Mouse (Mus musculus): ENCODE results near the gene Clcn7. TPM values are rescaled to one million over a fixed set of nuclear protein-coding genes. Genes with fewer than 3 reads are reported as not detected.

The Clcn7 gene
- polyA plus RNA-seq, 1 experiment: 22.9 TPM

DNA sequence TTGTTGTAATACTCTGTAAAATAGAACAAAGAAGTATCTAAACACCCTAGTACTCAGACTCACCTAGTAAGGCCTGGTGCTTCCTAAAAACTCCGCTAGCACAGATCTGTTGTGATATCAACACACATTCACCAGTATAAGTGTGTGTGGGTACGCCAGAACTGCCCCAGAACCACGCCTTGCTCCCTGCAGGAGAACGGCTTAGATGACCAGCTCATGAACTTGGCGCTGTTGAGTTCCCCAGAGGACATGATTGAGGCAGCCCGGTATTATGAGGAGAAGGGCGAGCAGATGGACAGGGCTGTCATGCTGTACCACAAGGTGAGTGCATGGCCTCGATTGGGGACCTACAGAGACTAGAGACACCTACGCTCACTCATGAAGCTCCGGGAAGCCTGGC lies 42.7 kb upstream of the Clcn7 start:
- Histone ChIP-seq H3K27me3 (ENCODE audit: control insufficient read depth, insufficient read depth, insufficient read length) (no peaks in the 10 kb centered on the region), H3K4me2 (ENCODE audit: low read depth) (no peak overlapping the region), H3K4me3 (no peak overlapping the region), H3K79me2 (ENCODE audit: control insufficient read depth, insufficient read depth) (no peaks in the 10 kb centered on the region), H3ac (ENCODE audit: control insufficient read depth, insufficient read length) (no peak overlapping the region), H3K36me3 (ENCODE audit: control insufficient read depth, insufficient read depth) (no peaks in the 10 kb centered on the region)
- TF ChIP-seq POLR2AphosphoS2 (IDR thresholded peaks at IDR 0.05; ENCODE audit: insufficient read length, low read depth) (no peak), MAX (IDR thresholded peaks at IDR 0.05; ENCODE audit: low read depth) (no peak), CEBPB (IDR thresholded peaks at IDR 0.05; ENCODE audit: insufficient read depth, poor library complexity, severe bottlenecking) (no peak)

- no peaks in the 10 kb centered on the region for H3K27me3 ChIP-seq (ENCODE audit: control insufficient read depth, insufficient read depth, insufficient read length)
- no peak overlapping the region for H3K4me2 ChIP-seq (ENCODE audit: low read depth)
- no peaks in the 10 kb centered on the region for H3K79me2 ChIP-seq (ENCODE audit: control insufficient read depth, insufficient read depth)
- H3K4me3 ChIP-seq: no peak overlapping the region
- TF ChIP-seq USF1 (IDR thresholded peaks at IDR 0.05; ENCODE audit: low read depth) (no peak), E2F4 (IDR thresholded peaks at IDR 0.05; ENCODE audit: insufficient read depth) (no peak), MYOG (IDR thresholded peaks at IDR 0.05; ENCODE audit: control insufficient read depth in 1 of 3, insufficient read depth in 1 of 3, insufficient read length in 2 of 3, low read depth in 2 of 3) (no peak), TCF3 (IDR thresholded peaks at IDR 0.05; ENCODE audit: insufficient read length, low read depth) (no peak), POLR2A (IDR thresholded peaks at IDR 0.05; ENCODE audit: insufficient read length, low read depth) (no peak), SRF (IDR thresholded peaks at IDR 0.05; ENCODE audit: control insufficient read depth, insufficient read length, low read depth) (no peak), MAX (IDR thresholded peaks at IDR 0.05; ENCODE audit: low read depth) (no peak), TCF12 (IDR thresholded peaks at IDR 0.05; ENCODE audit: insufficient read depth, poor library complexity, severe bottlenecking) (no peak), POLR2AphosphoS2 (IDR thresholded peaks at IDR 0.05; ENCODE audit: insufficient read length, low read depth) (no peak), REST (IDR thresholded peaks at IDR 0.05; ENCODE audit: insufficient read depth, insufficient read length) (no peak), CEBPB (IDR thresholded peaks at IDR 0.05; ENCODE audit: insufficient read depth, poor library complexity, severe bottlenecking) (no peak), MYOD1 (IDR thresholded peaks at IDR 0.05; ENCODE audit: control insufficient read depth in 1 of 3, insufficient read length in 2 of 3, low read depth in 2 of 3) (no peak)
- no peak overlapping the region for H3ac ChIP-seq (ENCODE audit: control insufficient read depth, insufficient read length)
- H3K36me3 ChIP-seq (ENCODE audit: control insufficient read depth, insufficient read depth): no peaks in the 10 kb centered on the region
Observed at GRCm38 (mm10) chr17:25096221-25096620, 37.0 kb upstream of the Clcn7 start.

- H3ac ChIP-seq (ENCODE audit: control insufficient read depth, insufficient read length): no peak overlapping the region
- no peak overlapping the region for H3K4me2 ChIP-seq (ENCODE audit: low read depth)
- H3K27me3 ChIP-seq (ENCODE audit: control insufficient read depth, insufficient read depth, insufficient read length): no peaks in the 10 kb centered on the region
- no peaks in the 10 kb centered on the region for H3K79me2 ChIP-seq (ENCODE audit: control insufficient read depth, insufficient read depth)
- TF ChIP-seq CEBPB (IDR thresholded peaks at IDR 0.05; ENCODE audit: insufficient read depth, poor library complexity, severe bottlenecking) (no peak), MAX (IDR thresholded peaks at IDR 0.05; ENCODE audit: low read depth) (no peak)
- no peak overlapping the region for H3K4me3 ChIP-seq
- H3K36me3 ChIP-seq (ENCODE audit: control insufficient read depth, insufficient read depth): no peaks in the 10 kb centered on the region
Observed at GRCm38 (mm10) chr17:25100052-25100451, 33.1 kb upstream of the Clcn7 start.

DNA sequence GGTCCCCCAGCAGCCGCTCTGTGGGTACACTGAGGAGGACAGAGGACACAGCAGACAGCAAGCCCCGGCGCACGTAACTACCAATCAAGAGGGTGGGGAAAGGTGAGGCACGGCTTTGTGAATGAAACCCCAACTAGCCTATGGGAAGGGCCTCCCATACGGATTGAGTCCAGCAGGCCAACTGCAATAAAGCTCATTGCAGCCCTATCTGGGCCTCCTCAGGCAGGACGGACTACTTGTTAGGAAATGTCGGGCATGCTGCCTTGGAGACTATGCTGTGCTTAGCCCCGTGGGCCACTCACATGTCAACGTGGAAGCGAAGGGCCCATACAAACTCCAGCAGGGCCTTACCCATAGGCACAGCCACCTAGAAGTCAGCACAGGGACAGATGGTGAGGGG lies 31.9 kb upstream of the Clcn7 start:
- H3K4me2 ChIP-seq (ENCODE audit: low read depth): no peak overlapping the region
- TF ChIP-seq TCF3 (IDR thresholded peaks at IDR 0.05; ENCODE audit: insufficient read length, low read depth): no peak
- no peak for TF ChIP-seq MAX (IDR thresholded peaks at IDR 0.05; ENCODE audit: low read depth)
- no peak for TF ChIP-seq SRF (IDR thresholded peaks at IDR 0.05; ENCODE audit: control insufficient read depth, insufficient read length, low read depth)
- no peak for TF ChIP-seq POLR2A (IDR thresholded peaks at IDR 0.05; ENCODE audit: insufficient read length, low read depth)
- TF ChIP-seq REST (IDR thresholded peaks at IDR 0.05; ENCODE audit: insufficient read depth, insufficient read length): no peak
- no peak for TF ChIP-seq CEBPB (IDR thresholded peaks at IDR 0.05; ENCODE audit: insufficient read depth, poor library complexity, severe bottlenecking)
- TF ChIP-seq MYOD1 (IDR thresholded peaks at IDR 0.05; ENCODE audit: control insufficient read depth in 1 of 3, insufficient read length in 2 of 3, low read depth in 2 of 3): no peak
- no peak for TF ChIP-seq USF1 (IDR thresholded peaks at IDR 0.05; ENCODE audit: low read depth)
- H3K36me3 ChIP-seq (ENCODE audit: control insufficient read depth, insufficient read depth): no peaks in the 10 kb centered on the region
- H3K4me3 ChIP-seq: no peak overlapping the region
- no peaks in the 10 kb centered on the region for H3K27me3 ChIP-seq (ENCODE audit: control insufficient read depth, insufficient read depth, insufficient read length)
- no peak overlapping the region for H3ac ChIP-seq (ENCODE audit: control insufficient read depth, insufficient read length)
- no peaks in the 10 kb centered on the region for H3K79me2 ChIP-seq (ENCODE audit: control insufficient read depth, insufficient read depth)

DNA sequence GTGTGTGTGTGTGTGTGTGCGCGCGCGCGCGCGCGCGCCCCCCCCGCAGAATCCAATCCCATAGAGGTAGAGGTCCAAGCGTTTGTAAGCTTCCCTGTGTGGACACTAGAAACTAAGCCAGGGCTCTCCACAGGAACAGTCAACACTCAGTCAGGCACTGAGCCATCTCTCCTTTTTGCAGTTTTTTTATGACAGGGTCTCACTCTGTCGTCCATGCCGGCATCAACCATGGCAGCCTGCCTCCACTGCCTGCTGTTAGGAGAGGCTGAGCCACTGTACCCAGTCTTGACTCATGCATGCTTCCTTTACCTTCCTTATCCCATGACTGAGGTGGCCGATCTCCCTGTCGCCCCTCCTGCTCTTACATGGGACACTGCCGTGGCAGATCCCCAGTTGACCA lies 25.4 kb upstream of the Clcn7 start:
- Histone ChIP-seq H3K4me2 (ENCODE audit: low read depth) (no peak overlapping the region), H3K79me2 (ENCODE audit: control insufficient read depth, insufficient read depth) (no peaks in the 10 kb centered on the region), H3K4me3 (no peak overlapping the region), H3K36me3 (ENCODE audit: control insufficient read depth, insufficient read depth) (no peaks in the 10 kb centered on the region), H3ac (ENCODE audit: control insufficient read depth, insufficient read length) (no peak overlapping the region), H3K27me3 (ENCODE audit: control insufficient read depth, insufficient read depth, insufficient read length) (no peaks in the 10 kb centered on the region)
- TF ChIP-seq E2F4 (IDR thresholded peaks at IDR 0.05; ENCODE audit: insufficient read depth): no peak
- no peak for TF ChIP-seq MYOG (IDR thresholded peaks at IDR 0.05; ENCODE audit: control insufficient read depth in 1 of 3, insufficient read depth in 1 of 3, insufficient read length in 2 of 3, low read depth in 2 of 3)
- no peak for TF ChIP-seq POLR2AphosphoS2 (IDR thresholded peaks at IDR 0.05; ENCODE audit: insufficient read length, low read depth)
- TF ChIP-seq MYOD1 (IDR thresholded peaks at IDR 0.05; ENCODE audit: control insufficient read depth in 1 of 3, insufficient read length in 2 of 3, low read depth in 2 of 3): no peak
- no peak for TF ChIP-seq REST (IDR thresholded peaks at IDR 0.05; ENCODE audit: insufficient read depth, insufficient read length)
- no peak for TF ChIP-seq TCF12 (IDR thresholded peaks at IDR 0.05; ENCODE audit: insufficient read depth, poor library complexity, severe bottlenecking)
- no peak for TF ChIP-seq USF1 (IDR thresholded peaks at IDR 0.05; ENCODE audit: low read depth)
- TF ChIP-seq SRF (IDR thresholded peaks at IDR 0.05; ENCODE audit: control insufficient read depth, insufficient read length, low read depth): no peak
- TF ChIP-seq POLR2A (IDR thresholded peaks at IDR 0.05; ENCODE audit: insufficient read length, low read depth): no peak
- no peak for TF ChIP-seq TCF3 (IDR thresholded peaks at IDR 0.05; ENCODE audit: insufficient read length, low read depth)
- no peak for TF ChIP-seq MAX (IDR thresholded peaks at IDR 0.05; ENCODE audit: low read depth)
- no peak for TF ChIP-seq CEBPB (IDR thresholded peaks at IDR 0.05; ENCODE audit: insufficient read depth, poor library complexity, severe bottlenecking)
